Mouse (Mus musculus): ENCODE measurements around the gene Gm20696. TPM values are rescaled to one million over a fixed set of nuclear protein-coding genes. Genes with fewer than 3 reads are reported as not detected.

The Gm20696 gene
- polyA plus RNA-seq, 1 experiment from 2014 or later, result 6.3 TPM

GRCm38 (mm10) chr6:99359036-99359698 is 307.4 kb downstream of the Gm20696 start:
- 90% methylated on average over 9 of the region's 9 CpGs for WGBS
- Histone ChIP-seq H3K4me3 (replicated peaks; ENCODE audit: low read length) (no peak overlapping the region), H3K9me3 (ENCODE audit: control insufficient read depth, low read length) (no peaks in the 10 kb centered on the region), H3K27ac (ENCODE audit: low read length) (no peak overlapping the region), H3K27me3 (replicated peaks; ENCODE audit: control insufficient read depth, insufficient read depth, low read length) (no peaks in the 10 kb centered on the region), H3K4me2 (ENCODE audit: low read length) (no peak overlapping the region), H3K36me3 (ENCODE audit: control insufficient read depth, insufficient read depth) (no peaks in the 10 kb centered on the region; the same call in 1 of the 2 replicates), H3K9ac (replicated peaks; ENCODE audit: low read depth, low read length) (no peak overlapping the region), H3K4me1 (replicated peaks; ENCODE audit: control insufficient read depth, insufficient read depth, low read length) (peaks cover 3% of the 10 kb centered on the region; the same call in 1 of the 2 replicates)
- no peak for ATAC-seq

GRCm38 (mm10) chr6:99357931-99358330 is 308.7 kb downstream of the Gm20696 start:
- WGBS, result 97% methylated on average over 2 of the region's 2 CpGs
- Histone ChIP-seq H3K9ac (replicated peaks; ENCODE audit: low read depth, low read length) (no peak overlapping the region), H3K4me1 (replicated peaks; ENCODE audit: control insufficient read depth, insufficient read depth, low read length) (peaks cover 3% of the 10 kb centered on the region; the same call in 1 of the 2 replicates), H3K4me3 (replicated peaks; ENCODE audit: low read length) (no peak overlapping the region), H3K27ac (ENCODE audit: low read length) (no peak overlapping the region), H3K27me3 (replicated peaks; ENCODE audit: control insufficient read depth, insufficient read depth, low read length) (no peaks in the 10 kb centered on the region), H3K36me3 (ENCODE audit: control insufficient read depth, insufficient read depth) (no peaks in the 10 kb centered on the region), H3K4me2 (ENCODE audit: low read length) (no peak overlapping the region), H3K9me3 (ENCODE audit: control insufficient read depth, low read length) (no peaks in the 10 kb centered on the region)
- ATAC-seq, result no peak

- no peaks in the 10 kb centered on the region for H3K9me3 ChIP-seq (ENCODE audit: control insufficient read depth, low read length)
- H3K4me3 ChIP-seq (replicated peaks; ENCODE audit: low read length), result no peak overlapping the region
- peaks cover 3% of the 10 kb centered on the region; the same call in 1 of the 2 replicates for H3K4me1 ChIP-seq (replicated peaks; ENCODE audit: control insufficient read depth, insufficient read depth, low read length)
- H3K36me3 ChIP-seq (ENCODE audit: control insufficient read depth, insufficient read depth), result no peaks in the 10 kb centered on the region
- no peak overlapping the region for H3K9ac ChIP-seq (replicated peaks; ENCODE audit: low read depth, low read length)
- H3K27me3 ChIP-seq (replicated peaks; ENCODE audit: control insufficient read depth, insufficient read depth, low read length), result no peaks in the 10 kb centered on the region
- no peak overlapping the region for H3K27ac ChIP-seq (ENCODE audit: low read length)
- ATAC-seq, result no peak
- no peak overlapping the region for H3K4me2 ChIP-seq (ENCODE audit: low read length)
- WGBS, result 62% methylated on average over 2 of the region's 2 CpGs
Observed at GRCm38 (mm10) chr6:99354338-99354737, 312.3 kb downstream of the Gm20696 start.

GRCm38 (mm10) chr6:99353441-99353840 is 313.2 kb downstream of the Gm20696 start:
- Histone ChIP-seq H3K4me3 (replicated peaks; ENCODE audit: low read length) (no peak overlapping the region), H3K27ac (ENCODE audit: low read length) (no peak overlapping the region), H3K27me3 (replicated peaks; ENCODE audit: control insufficient read depth, insufficient read depth, low read length) (no peaks in the 10 kb centered on the region), H3K4me1 (replicated peaks; ENCODE audit: control insufficient read depth, insufficient read depth, low read length) (peaks cover 3% of the 10 kb centered on the region; the same call in 1 of the 2 replicates), H3K9ac (replicated peaks; ENCODE audit: low read depth, low read length) (no peak overlapping the region), H3K9me3 (ENCODE audit: control insufficient read depth, low read length) (no peaks in the 10 kb centered on the region), H3K4me2 (ENCODE audit: low read length) (no peak overlapping the region), H3K36me3 (ENCODE audit: control insufficient read depth, insufficient read depth) (no peaks in the 10 kb centered on the region)
- ATAC-seq, result no peak
- WGBS, result 74% methylated on average over 2 of the region's 2 CpGs

GRCm38 (mm10) chr6:99350566-99350965 is 316.0 kb downstream of the Gm20696 start:
- Histone ChIP-seq H3K27me3 (replicated peaks; ENCODE audit: control insufficient read depth, insufficient read depth, low read length) (no peaks in the 10 kb centered on the region), H3K27ac (ENCODE audit: low read length) (no peak overlapping the region), H3K4me1 (replicated peaks; ENCODE audit: control insufficient read depth, insufficient read depth, low read length) (peaks cover 6% of the 10 kb centered on the region; the same call in 1 of the 2 replicates), H3K4me3 (replicated peaks; ENCODE audit: low read length) (no peak overlapping the region), H3K9me3 (ENCODE audit: control insufficient read depth, low read length) (no peaks in the 10 kb centered on the region), H3K9ac (replicated peaks; ENCODE audit: low read depth, low read length) (no peak overlapping the region), H3K4me2 (ENCODE audit: low read length) (no peak overlapping the region), H3K36me3 (ENCODE audit: control insufficient read depth, insufficient read depth) (no peaks in the 10 kb centered on the region)
- WGBS, result 90% methylated on average over 3 of the region's 3 CpGs
- no peak for ATAC-seq

- H3K4me3 ChIP-seq (replicated peaks; ENCODE audit: low read length), result no peak overlapping the region
- no peaks in the 10 kb centered on the region for H3K9me3 ChIP-seq (ENCODE audit: control insufficient read depth, low read length)
- no peak overlapping the region for H3K4me2 ChIP-seq (ENCODE audit: low read length)
- 91% methylated on average over 5 of the region's 5 CpGs for WGBS
- H3K27ac ChIP-seq (ENCODE audit: low read length), result no peak overlapping the region
- H3K27me3 ChIP-seq (replicated peaks; ENCODE audit: control insufficient read depth, insufficient read depth, low read length), result no peaks in the 10 kb centered on the region
- H3K9ac ChIP-seq (replicated peaks; ENCODE audit: low read depth, low read length), result no peak overlapping the region
- H3K4me1 ChIP-seq (replicated peaks; ENCODE audit: control insufficient read depth, insufficient read depth, low read length), result peaks cover 3% of the 10 kb centered on the region; the same call in 1 of the 2 replicates
- no peak for ATAC-seq
- H3K36me3 ChIP-seq (ENCODE audit: control insufficient read depth, insufficient read depth), result no peaks in the 10 kb centered on the region
Observed at GRCm38 (mm10) chr6:99350156-99350555, 316.4 kb downstream of the Gm20696 start.

- ATAC-seq, result peak; percentile 50; the same call in 1 of the 2 replicates
- H3K27me3 ChIP-seq (replicated peaks; ENCODE audit: control insufficient read depth, insufficient read depth, low read length), result no peaks in the 10 kb centered on the region
- H3K4me2 ChIP-seq (ENCODE audit: low read length), result no peak overlapping the region
- peaks cover 3% of the 10 kb centered on the region; the same call in 1 of the 2 replicates for H3K4me1 ChIP-seq (replicated peaks; ENCODE audit: control insufficient read depth, insufficient read depth, low read length)
- H3K9ac ChIP-seq (replicated peaks; ENCODE audit: low read depth, low read length), result no peak overlapping the region
- no peaks in the 10 kb centered on the region for H3K36me3 ChIP-seq (ENCODE audit: control insufficient read depth, insufficient read depth)
- no peak overlapping the region for H3K4me3 ChIP-seq (replicated peaks; ENCODE audit: low read length)
- WGBS, result 14% methylated on average over 10 of the region's 10 CpGs
- no peak overlapping the region for H3K27ac ChIP-seq (ENCODE audit: low read length)
- no peaks in the 10 kb centered on the region for H3K9me3 ChIP-seq (ENCODE audit: control insufficient read depth, low read length)
Observed at GRCm38 (mm10) chr6:99347836-99348235, 318.8 kb downstream of the Gm20696 start.

- Histone ChIP-seq H3K4me1 (replicated peaks; ENCODE audit: control insufficient read depth, insufficient read depth, low read length) (peaks cover 3% of the 10 kb centered on the region; the same call in 1 of the 2 replicates), H3K27me3 (replicated peaks; ENCODE audit: control insufficient read depth, insufficient read depth, low read length) (no peaks in the 10 kb centered on the region)
- no peak for ATAC-seq
Observed at GRCm38 (mm10) chr6:99344966-99345365, 321.6 kb downstream of the Gm20696 start.

GRCm38 (mm10) chr6:99344357-99344756 is 322.2 kb downstream of the Gm20696 start:
- ATAC-seq, result no peak
- Histone ChIP-seq H3K27me3 (replicated peaks; ENCODE audit: control insufficient read depth, insufficient read depth, low read length) (no peaks in the 10 kb centered on the region), H3K4me3 (replicated peaks; ENCODE audit: low read length) (no peak overlapping the region), H3K4me1 (replicated peaks; ENCODE audit: control insufficient read depth, insufficient read depth, low read length) (peaks cover 5% of the 10 kb centered on the region; the same call in 1 of the 2 replicates), H3K4me2 (ENCODE audit: low read length) (no peak overlapping the region), H3K36me3 (ENCODE audit: control insufficient read depth, insufficient read depth) (no peaks in the 10 kb centered on the region), H3K9ac (replicated peaks; ENCODE audit: low read depth, low read length) (no peak overlapping the region), H3K9me3 (ENCODE audit: control insufficient read depth, low read length) (no peaks in the 10 kb centered on the region), H3K27ac (ENCODE audit: low read length) (no peak overlapping the region)
- WGBS, result 72% methylated on average over 3 of the region's 3 CpGs

More at GRCm38 (mm10) chr6:99344966-99345365, 321.6 kb downstream of the Gm20696 start:
- Histone ChIP-seq H3K36me3 (ENCODE audit: control insufficient read depth, insufficient read depth) (no peaks in the 10 kb centered on the region), H3K4me2 (ENCODE audit: low read length) (no peak overlapping the region), H3K9ac (replicated peaks; ENCODE audit: low read depth, low read length) (no peak overlapping the region), H3K4me3 (replicated peaks; ENCODE audit: low read length) (no peak overlapping the region), H3K27ac (ENCODE audit: low read length) (no peak overlapping the region), H3K9me3 (ENCODE audit: control insufficient read depth, low read length) (no peaks in the 10 kb centered on the region)
- WGBS, result 96% methylated on average over 7 of the region's 7 CpGs
